Mouse (Mus musculus) kidney, embryonic 16.5 days (tissue): Measurements from ENCODE around the gene Tas2r135. TPM values are rescaled to one million over a fixed set of nuclear protein-coding genes. Genes with fewer than 3 reads are reported as not detected.
A peak's percentile ranks its signal among the peaks of the same experiment; 100 is the strongest.

Experiments
- ATAC-seq: fragments of 200-750 bp; cut with Nextera tagmentation; 2 replicates; pipeline ENCODE4 v1.8.0; 2017; ENCODE audit warnings: moderate TSS enrichment; ENCODE audit not compliant: low FRiP score, low TSS enrichment
- H3K27ac ChIP-seq: fragments of 300-500 bp; sonication (generic); 2 replicates; pipeline ENCODE4 v1.5.1; 2014; ENCODE audit warnings: low read length
- H3K27me3 ChIP-seq: fragments of 300-500 bp; sonication (generic); 2 replicates; pipeline ENCODE4 v1.6.1; 2014; ENCODE audit warnings: low read length, control low read depth, mixed read lengths; ENCODE audit not compliant: insufficient read depth
- H3K36me3 ChIP-seq: fragments of 300-500 bp; sonication (generic); 2 replicates; pipeline ENCODE4 v1.6.1; 2014; ENCODE audit warnings: low read length, control low read depth, mixed read lengths; ENCODE audit not compliant: insufficient read depth
- H3K4me1 ChIP-seq: fragments of 300-500 bp; sonication (generic); 2 replicates; pipeline ENCODE4 v1.6.1; 2014; ENCODE audit warnings: low read length, control low read depth, mixed read lengths; ENCODE audit not compliant: insufficient read depth
- H3K4me2 ChIP-seq: fragments of 300-500 bp; sonication (generic); replicated peaks from 2 replicates; pipeline ENCODE4 v1.6.1; 2014; ENCODE audit warnings: low read depth, low read length
- H3K4me3 ChIP-seq: fragments of 300-500 bp; sonication (generic); 2 replicates; pipeline ENCODE4 v1.5.1; 2014; ENCODE audit warnings: mild to moderate bottlenecking, low read length
- H3K9ac ChIP-seq: fragments of 300-500 bp; sonication (generic); replicated peaks from 2 replicates; pipeline ENCODE4 v1.6.1; 2014; ENCODE audit warnings: low read length
- H3K9me3 ChIP-seq: fragments of 300-500 bp; sonication (generic); 2 replicates; pipeline ENCODE4 v1.6.1; 2016; ENCODE audit warnings: low read length, control low read depth
- WGBS: fragments of 180-500 bp; shearing (Covaris S2); extraction: QIAGEN DNeasy Blood & Tissue Kit; methylation state at CpG from one replicate; pipeline ENCODE4 v1.1.7; 2014; 5-methylcytosine and 5-hydroxymethylcytosine counted together
- polyA plus RNA-seq: library from polyadenylated mRNA; unstranded; fragments of >200 nt; fragmentation: Nextera tagmentation; extraction: Ambion mirVana; gene quantifications from 2 replicates; pipeline ENCODE4 v1.2.1, GENCODE M21; 2015

Gene Tas2r135
- polyA plus RNA-seq, 1 experiment from 2014 or later: not detected

DNA sequence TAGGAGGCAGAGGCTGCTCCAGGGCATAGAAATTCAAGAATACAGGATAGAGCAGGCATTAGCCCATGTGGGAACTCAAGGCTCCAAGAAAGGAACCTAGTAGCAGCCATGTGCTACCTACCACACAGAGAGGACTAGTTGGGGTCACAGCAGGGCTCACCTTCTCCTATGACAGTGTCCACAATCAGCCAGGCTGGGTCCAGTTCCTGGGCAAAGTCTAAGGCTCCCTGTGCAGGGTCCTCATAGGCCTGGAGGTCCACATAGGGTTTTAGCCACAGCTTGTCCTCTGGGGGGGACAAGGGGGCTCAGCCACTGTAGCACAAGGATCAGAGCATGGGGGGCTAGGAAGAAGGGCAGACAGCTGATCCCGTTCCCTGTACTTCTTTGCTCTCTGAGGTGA, 42.7 kb upstream of the Tas2r135 start:
- no peak overlapping the region for H3K9ac ChIP-seq
- no peaks in the 10 kb centered on the region for H3K4me1 ChIP-seq
- no peak overlapping the region for H3K27ac ChIP-seq
- H3K4me2 ChIP-seq: no peak overlapping the region
- H3K36me3 ChIP-seq: peaks cover 31% of the 10 kb centered on the region
- no peak overlapping the region for H3K4me3 ChIP-seq
- no peaks in the 10 kb centered on the region for H3K27me3 ChIP-seq
- WGBS: 70% methylated on average over 1 of the region's 1 CpGs
- ATAC-seq: peak; percentile 33; the same call in 1 of the 2 replicates
- no peaks in the 10 kb centered on the region for H3K9me3 ChIP-seq

DNA sequence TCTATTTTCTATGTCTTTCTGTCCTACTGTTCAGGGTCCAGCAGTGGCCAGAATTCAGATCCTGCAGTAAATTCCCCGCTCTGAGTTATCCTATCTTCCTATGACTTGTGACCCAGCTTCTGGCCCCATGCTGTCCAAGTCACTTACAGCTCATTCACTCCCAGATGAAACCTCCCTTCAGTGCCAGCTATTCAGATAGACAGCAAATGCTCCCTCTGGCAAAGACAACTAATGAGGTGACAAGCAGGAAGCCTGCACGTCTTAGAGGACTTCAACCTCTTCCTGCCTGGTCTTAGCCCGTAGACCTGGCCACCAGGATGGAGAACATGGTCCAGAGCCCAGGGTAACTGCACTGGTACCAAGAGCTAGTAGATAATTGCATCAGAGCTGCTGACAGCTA, 42.3 kb upstream of the Tas2r135 start:
- 49% methylated on average over 3 of the region's 3 CpGs for WGBS
- no peaks in the 10 kb centered on the region for H3K27me3 ChIP-seq

DNA sequence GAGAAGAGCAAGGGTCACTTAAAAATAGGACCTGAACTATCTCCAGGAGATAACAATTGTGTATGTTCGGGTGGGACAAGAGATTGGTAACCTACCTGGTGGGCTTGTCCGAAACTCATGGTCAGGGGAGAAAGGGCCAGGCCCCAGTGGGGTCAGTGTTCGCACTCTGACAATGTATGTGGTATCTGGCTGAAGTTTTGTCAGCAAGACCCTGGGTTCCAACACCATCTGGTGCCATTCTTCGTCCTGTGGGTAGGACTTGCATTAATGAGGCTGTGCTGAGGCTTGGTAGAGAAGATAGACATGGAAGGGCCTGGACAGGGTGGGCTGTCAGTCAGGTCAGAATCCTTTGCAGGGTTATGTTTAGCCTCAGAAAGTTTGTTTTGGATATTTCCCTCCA, 41.2 kb upstream of the Tas2r135 start:
- ATAC-seq: no peak
- no peak overlapping the region for H3K9ac ChIP-seq
- H3K9me3 ChIP-seq: no peaks in the 10 kb centered on the region
- H3K4me2 ChIP-seq: no peak overlapping the region
- peaks cover 21% of the 10 kb centered on the region for H3K36me3 ChIP-seq
- no peaks in the 10 kb centered on the region for H3K27me3 ChIP-seq
- H3K27ac ChIP-seq: no peak overlapping the region
- WGBS: 85% methylated on average over 4 of the region's 4 CpGs
- no peak overlapping the region for H3K4me3 ChIP-seq
- no peaks in the 10 kb centered on the region for H3K4me1 ChIP-seq

More for the DNA sequence above, 42.3 kb upstream of the Tas2r135 start:
- ATAC-seq: no peak
- Histone ChIP-seq H3K9ac (no peak overlapping the region), H3K27ac (no peak overlapping the region), H3K9me3 (no peaks in the 10 kb centered on the region), H3K4me3 (no peak overlapping the region), H3K4me2 (no peak overlapping the region), H3K36me3 (peaks cover 27% of the 10 kb centered on the region), H3K4me1 (no peaks in the 10 kb centered on the region)

DNA sequence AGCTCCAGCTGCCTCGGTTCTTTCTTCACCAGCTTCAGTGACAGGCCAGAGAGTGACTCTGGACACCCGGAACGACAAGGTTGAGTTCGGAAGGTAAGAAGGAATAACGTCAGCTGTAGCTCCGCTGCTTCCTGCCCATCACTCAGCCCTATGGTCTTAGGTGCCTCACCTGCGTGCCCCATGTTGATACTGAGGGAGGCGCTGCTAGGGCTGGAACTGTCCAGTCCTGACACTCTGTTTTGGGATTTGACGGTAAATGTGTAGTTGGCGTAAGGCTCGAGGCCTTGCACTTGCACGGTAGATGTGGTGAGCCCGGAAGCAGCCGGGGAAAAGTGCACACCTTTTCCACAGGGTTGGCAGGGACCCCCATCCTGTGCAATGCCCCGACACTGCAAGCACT, 40.6 kb upstream of the Tas2r135 start:
- no peak overlapping the region for H3K9ac ChIP-seq
- no peak overlapping the region for H3K27ac ChIP-seq
- H3K4me3 ChIP-seq: no peak overlapping the region
- H3K27me3 ChIP-seq: no peaks in the 10 kb centered on the region
- ATAC-seq: no peak
- H3K4me1 ChIP-seq: no peaks in the 10 kb centered on the region
- WGBS: 81% methylated on average over 15 of the region's 15 CpGs
- H3K36me3 ChIP-seq: peaks cover 18% of the 10 kb centered on the region; the same call in 1 of the 2 replicates
- no peaks in the 10 kb centered on the region for H3K9me3 ChIP-seq
- H3K4me2 ChIP-seq: no peak overlapping the region

DNA sequence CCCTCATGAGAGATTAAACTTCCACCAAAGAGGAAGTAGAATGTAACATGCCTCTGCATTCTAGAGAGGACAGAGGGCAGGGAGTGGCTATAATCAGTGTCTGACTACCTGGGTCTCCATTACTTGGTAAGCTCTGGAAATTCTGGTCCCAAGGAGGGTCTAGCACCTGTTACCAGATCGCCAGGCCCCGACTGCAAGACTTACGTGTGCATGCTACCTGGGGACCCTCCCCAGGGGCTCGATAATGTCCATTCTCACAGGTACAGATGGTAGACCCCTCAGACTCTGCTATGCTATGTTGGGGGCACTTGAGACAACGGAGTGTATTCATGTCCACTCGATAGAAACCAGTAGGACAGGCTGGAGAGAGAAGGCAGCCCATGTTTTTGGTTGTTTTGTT, 40.0 kb upstream of the Tas2r135 start:
- 85% methylated on average over 6 of the region's 6 CpGs for WGBS
- Histone ChIP-seq H3K9ac (no peak overlapping the region), H3K27me3 (no peaks in the 10 kb centered on the region), H3K27ac (no peak overlapping the region), H3K4me1 (no peaks in the 10 kb centered on the region), H3K9me3 (no peaks in the 10 kb centered on the region), H3K4me3 (no peak overlapping the region), H3K36me3 (peaks cover 12% of the 10 kb centered on the region; the same call in 1 of the 2 replicates), H3K4me2 (no peak overlapping the region)
- ATAC-seq: no peak

DNA sequence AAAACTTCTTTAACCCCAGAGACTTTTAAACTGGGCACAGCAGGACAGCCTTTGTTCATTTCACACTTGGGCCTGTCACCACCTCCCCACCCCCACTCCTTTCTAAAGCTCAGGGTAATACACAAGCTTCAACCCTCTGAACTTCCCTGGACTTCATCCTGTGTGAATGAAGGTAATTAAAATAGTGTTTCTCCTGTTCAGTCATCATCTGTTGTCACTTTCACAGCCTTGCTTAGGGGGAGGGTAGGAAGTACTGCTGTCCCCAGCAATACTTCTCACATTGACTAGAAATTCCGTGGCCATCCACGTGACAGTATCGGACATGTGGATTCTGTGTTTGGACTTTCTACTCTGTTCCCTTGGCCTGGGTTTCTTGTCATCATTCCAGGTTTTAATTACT, 35.4 kb upstream of the Tas2r135 start:
- Histone ChIP-seq H3K27me3 (no peaks in the 10 kb centered on the region), H3K4me3 (no peak overlapping the region), H3K36me3 (no peaks in the 10 kb centered on the region), H3K9ac (no peak overlapping the region), H3K4me1 (peaks cover 17% of the 10 kb centered on the region), H3K4me2 (no peak overlapping the region), H3K27ac (no peak overlapping the region), H3K9me3 (no peaks in the 10 kb centered on the region)
- no peak for ATAC-seq
- 21% methylated on average over 3 of the region's 3 CpGs for WGBS

DNA sequence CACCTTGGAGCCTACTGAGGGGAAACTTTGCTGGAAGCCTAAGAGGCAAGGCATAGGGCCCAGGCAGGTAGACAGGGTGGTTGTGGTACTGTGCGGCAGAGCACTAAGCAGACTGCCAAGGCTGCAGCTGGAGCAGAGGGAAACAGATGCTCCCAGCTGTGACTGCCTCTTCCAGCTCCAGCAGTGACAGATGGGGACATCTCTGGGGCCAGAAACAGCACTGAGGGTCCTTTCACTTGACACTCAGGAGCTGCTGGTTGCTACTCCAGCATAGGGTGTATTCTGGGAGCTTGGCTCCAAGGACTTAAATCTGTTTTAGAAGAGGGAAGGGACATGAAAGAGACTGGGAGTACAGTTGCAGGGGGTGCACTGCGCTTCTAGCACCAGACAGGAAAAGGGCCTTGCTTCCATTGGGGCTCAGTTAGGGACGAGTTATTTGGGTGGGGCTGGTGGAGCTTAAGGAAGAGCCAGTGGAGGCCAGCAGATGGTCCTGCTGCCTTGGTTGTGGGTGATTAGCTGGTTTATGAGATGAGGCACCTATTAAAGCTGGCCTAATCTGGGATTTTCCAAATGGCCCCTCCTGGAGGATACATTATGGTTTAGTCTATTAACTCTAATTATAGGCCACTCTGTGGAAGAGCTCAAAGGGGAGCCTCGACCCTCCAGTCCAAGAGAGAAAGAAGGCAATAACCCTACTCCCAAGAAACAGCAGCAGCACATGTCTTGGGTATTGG, 34.4 kb upstream of the Tas2r135 start:
- Histone ChIP-seq H3K4me3 (no peak overlapping the region), H3K27ac (no peak overlapping the region), H3K4me1 (peaks cover 17% of the 10 kb centered on the region), H3K9ac (no peak overlapping the region), H3K36me3 (no peaks in the 10 kb centered on the region), H3K4me2 (no peak overlapping the region), H3K9me3 (no peaks in the 10 kb centered on the region), H3K27me3 (no peaks in the 10 kb centered on the region)
- 58% methylated on average over 4 of the region's 4 CpGs for WGBS
- no peak for ATAC-seq

DNA sequence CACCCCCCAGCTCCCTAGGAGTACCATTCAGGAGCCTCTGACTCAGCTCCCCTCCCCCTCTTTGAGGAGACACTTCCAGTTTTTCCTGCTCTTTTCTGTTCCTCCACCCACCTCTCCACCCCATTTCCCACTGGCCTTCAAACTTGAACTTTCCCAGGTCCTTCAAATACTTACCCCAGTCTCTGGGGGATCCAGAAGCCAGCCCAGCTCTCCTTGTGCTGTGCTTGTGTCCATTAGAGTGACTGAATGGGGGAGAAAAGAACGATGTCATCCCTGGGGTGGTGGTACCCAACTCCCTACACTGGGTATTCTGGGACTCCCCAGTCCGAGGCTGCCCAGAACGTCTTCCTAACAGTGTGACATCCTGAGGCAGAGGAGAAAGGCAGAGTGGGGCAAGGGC, 33.2 kb upstream of the Tas2r135 start:
- H3K27me3 ChIP-seq: no peaks in the 10 kb centered on the region
- H3K9ac ChIP-seq: no peak overlapping the region
- no peaks in the 10 kb centered on the region for H3K9me3 ChIP-seq
- peak overlapping the region; percentile 77 for H3K4me2 ChIP-seq
- H3K27ac ChIP-seq: no peak overlapping the region
- WGBS: 10% methylated on average over 3 of the region's 3 CpGs
- H3K36me3 ChIP-seq: no peaks in the 10 kb centered on the region
- peak overlapping the region; percentile 51; the same call in 1 of the 2 replicates for H3K4me3 ChIP-seq
- H3K4me1 ChIP-seq: peaks cover 21% of the 10 kb centered on the region
- ATAC-seq: peak; percentile 6

DNA sequence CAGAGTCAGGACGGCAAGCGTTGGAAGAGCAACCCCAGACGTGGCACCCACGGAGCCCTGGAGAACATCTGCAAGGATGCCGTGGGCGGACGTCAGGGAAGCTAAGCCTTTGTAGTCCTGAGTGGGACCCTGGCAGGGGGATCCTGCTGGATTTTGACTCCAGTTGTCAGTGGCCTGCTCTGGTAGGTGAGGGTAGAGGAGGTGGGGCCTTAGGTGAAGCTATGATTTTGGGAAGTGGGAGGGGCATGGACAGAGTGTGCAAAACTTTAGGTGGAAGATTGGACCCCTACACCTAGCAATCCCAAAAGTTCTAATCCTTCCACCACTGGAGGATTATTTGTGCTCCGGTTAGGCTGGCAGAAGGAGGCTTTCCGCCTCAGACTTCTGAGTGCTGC, 32.8 kb upstream of the Tas2r135 start:
- peak; percentile 39 for ATAC-seq
- no peak overlapping the region for H3K27ac ChIP-seq

DNA sequence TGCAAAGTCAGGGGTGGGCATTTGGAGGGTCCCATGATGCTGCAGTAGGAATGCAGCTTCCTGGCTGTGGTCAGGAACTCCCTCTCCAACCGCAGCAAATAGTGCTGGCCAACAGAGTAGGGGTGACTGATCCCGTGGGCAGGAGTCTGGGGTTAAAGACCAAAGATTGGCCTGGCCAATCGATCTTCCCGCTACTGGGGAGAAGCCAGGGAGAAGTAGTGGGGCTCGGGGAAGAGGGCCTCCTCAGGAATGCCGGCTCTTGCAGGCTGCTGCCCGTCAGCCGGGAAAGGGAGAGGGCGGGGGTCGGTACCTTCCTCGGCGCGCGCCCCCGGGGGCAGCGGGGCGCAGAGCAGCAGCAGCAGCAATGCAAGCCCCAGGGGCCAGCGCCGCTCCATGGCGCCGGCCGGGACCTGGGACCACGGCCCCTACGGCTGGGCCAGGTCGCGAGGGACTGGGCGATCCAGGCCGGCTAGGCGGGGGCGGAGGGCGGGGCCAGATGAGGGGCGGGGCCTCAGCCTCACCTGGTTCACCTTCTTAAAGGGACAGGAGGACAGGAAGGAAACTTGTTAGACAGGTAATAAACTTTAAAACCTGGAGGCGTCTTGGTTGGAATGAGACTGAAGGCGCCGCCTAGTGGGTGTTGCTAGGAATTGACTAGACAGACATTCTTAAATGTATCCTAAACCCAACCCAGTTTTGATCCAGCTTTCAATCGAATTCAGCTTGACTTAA, 32.3 kb upstream of the Tas2r135 start, which contains the start of gene Epha1:
Epha1 (minus strand) TSS at position 453 of the 732 bp plus-strand sequence.
- Histone ChIP-seq H3K27me3 (no peaks in the 10 kb centered on the region), H3K9me3 (no peaks in the 10 kb centered on the region), H3K4me3 (peak within 1 kb of the TSS; percentile 51), H3K27ac (no peak within 1 kb of the TSS), H3K4me1 (peaks cover 21% of the 10 kb centered on the region), H3K4me2 (peak within 1 kb of the TSS; percentile 77), H3K9ac (peak within 1 kb of the TSS; percentile 62), H3K36me3 (no peaks in the 10 kb centered on the region)
- peak; percentile 87 for ATAC-seq
- WGBS: under 1% methylated on average over 31 of the region's 36 CpGs

More for the DNA sequence above, 32.8 kb upstream of the Tas2r135 start:
- Histone ChIP-seq H3K9me3 (no peaks in the 10 kb centered on the region), H3K4me3 (peak overlapping the region; percentile 51), H3K36me3 (no peaks in the 10 kb centered on the region), H3K4me2 (peak overlapping the region; percentile 77), H3K4me1 (peaks cover 21% of the 10 kb centered on the region), H3K27me3 (no peaks in the 10 kb centered on the region), H3K9ac (peak overlapping the region; percentile 62)
- WGBS: 17% methylated on average over 9 of the region's 9 CpGs
